Mouse (Mus musculus) duodenum, adult 2 months (tissue): Measurements from ENCODE around the gene Ppil6. TPM values are rescaled to one million over a fixed set of nuclear protein-coding genes. Genes with fewer than 3 reads are reported as not detected.

ENCODE experiments used
- polyA plus RNA-seq: library from polyadenylated mRNA; depleted of rRNA; stranded (reverse); fragments of >200 nt; gene quantifications from 2 replicates; pipeline ENCODE4 v1.2.3, GENCODE M21; 2012; ENCODE audit warnings: low replicate concordance; rRNA removed

The Ppil6 gene
- polyA plus RNA-seq: 0.32 TPM in 1 of 2 replicates, not detected in the other

DNA sequence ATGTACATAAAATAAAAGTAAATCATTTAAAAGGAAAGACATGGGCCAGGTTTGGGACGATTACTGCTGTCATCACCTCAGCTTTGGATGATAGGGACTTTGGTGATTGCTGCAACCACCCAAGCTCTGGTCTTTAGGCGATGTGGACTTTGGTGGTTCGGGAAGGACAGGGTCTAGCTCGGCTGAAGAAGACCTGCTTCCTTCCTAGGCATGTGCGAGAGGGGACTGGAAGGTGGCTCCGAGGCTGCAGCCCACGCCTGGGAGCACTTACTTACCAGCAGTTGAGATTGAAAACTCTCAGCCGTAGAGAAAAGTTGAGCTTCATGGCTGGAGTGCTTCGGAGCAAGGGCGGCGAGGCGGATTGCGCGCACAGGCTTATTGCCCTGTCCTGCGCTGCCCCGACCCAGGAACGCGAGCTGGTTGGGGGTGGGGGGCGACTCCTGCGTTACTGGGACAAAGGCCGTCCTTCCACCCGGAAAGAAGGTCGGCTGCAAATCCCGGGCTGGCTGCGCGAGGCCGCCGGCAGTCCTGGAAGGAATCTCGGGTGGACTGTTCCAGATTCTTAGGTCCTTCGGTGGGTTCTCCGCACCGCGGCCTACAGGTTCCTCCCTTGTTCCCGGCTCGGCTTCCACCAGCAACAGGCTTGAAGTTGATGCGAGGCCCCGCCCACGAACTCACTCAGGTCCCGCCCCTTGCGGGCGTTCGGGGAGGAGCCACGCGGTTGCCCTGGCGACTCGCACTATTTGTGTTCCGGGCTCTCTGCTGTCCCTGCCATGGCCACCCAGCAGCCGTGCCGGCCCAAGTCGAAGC, at the start of gene Ppil6, which contains the start of gene Smpd2:
Gene Ppil6, plus strand, starts transcription at position 732 of the 810 bp plus-strand sequence.
Gene Smpd2, minus strand, starts transcription at position 662 of the 810 bp plus-strand sequence.

DNA sequence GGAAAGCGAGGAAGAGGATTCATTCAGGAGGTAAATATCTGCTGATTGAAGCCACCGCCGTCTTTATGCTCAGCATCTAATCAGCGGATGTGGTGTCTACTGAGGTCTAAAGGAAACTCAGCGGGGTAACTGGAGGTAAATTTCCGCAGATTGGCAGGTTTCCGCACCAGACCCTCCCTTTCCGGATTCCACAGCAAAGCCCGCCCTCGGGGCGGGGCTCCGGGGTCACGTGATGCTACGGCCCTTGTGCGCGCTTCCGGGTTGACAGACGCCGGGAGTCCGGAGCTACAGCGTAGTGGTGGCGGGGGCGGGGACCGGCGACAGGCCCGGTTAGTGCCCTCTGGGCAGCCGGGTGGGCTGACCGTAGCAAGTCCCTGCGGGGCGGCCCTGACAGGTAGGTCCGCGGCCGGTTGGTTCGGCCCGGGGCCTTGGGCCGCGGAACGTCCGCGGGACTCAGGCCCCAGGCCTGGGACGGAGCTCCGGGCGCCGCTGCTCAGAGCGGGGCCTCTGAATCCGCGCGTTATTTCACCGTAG, 40.0 kb upstream of the Ppil6 start, which contains the start of gene Zbtb24:
Gene Zbtb24, plus strand, starts transcription at position 247 of the 534 bp plus-strand sequence.

DNA sequence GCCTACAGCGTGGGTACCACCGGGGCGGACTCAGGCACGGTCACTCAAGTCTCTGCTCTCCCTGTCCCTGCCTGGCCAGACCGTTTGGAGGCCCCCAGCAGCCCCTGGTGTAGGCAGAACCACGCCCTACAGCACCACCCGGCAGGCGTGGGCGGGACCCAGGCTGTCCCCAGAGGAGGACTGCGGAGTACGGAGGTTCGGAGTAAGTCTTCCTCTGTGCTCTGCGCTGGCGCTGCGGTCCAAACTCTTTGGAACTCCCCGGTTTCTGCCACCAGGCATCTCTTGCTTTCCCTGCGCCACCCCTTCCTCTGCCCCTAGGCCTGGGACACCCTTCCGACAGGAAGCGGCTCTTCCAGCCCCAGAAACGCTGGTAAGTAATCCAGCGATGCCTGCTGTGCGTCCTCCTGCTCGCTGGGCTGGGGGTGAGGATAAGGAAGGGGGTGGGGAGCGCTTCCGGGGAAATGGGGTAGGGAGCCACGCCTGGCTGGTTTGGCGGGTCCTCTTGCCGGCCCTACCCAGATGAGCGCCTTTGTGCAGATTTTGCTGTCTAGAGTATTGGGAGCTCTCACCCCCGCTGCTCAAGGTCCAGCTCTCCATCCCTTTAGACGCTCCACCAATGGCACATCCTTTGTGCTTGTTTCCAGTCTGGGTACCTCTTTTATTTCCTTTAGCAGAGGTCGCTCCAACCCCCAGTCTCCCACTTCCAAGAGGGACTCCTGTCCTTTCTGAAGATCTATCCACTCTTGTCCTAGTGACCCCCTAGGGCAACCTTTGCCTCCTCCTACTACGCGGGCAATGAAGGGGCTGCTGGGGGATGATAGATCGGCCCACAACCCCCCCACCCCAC, 13.8 kb upstream of the Ppil6 start, which contains the start of gene Mical1:
Gene Mical1, plus strand, starts transcription at position 144 of the 847 bp plus-strand sequence.

DNA sequence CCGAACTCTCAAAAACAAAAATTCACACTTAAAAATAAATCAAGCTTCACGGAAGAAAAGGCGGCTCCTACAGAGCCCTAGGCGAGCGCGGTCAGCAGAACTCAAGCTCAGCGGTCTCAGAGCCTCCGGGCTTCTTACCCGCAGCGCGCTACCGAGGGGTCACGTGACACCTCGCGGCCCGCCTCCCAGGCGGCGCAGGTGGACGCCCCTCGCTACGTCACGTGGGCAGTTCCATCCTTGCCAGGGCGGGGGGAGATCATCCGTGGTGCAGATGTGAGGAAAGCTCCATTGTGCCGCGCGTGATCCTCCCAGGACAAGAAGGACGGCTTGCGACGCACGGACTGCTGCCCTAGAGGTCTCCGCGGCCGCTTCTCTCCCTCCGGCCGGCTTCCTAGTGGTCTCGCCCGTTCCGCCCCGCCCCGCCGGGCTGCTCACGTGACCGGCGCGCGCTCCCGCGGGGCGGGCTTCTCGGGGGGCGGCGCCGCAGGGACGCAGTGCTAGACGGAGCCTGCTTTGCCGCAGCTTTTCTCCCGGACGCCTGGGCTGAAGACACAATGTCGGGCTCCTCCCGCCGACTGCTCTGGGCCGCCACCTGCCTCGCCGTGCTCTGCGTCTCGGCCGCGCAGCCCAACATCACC, 28.9 kb downstream of the Ppil6 start, which contains the start of gene Cd164:
Gene Cd164, plus strand, starts transcription at position 434 of the 638 bp plus-strand sequence.

Other genes starting within 250 kb of the Ppil6 start
- gene Fig4, start 187.2 kb upstream of the Ppil6 start, polyA plus RNA-seq: 3.2 and 4.5 TPM in 2 replicates
- not detected in 2 replicates for gene Ak9, start 186.5 kb upstream of the Ppil6 start, polyA plus RNA-seq
- gene Zbtb24, start 40.1 kb upstream of the Ppil6 start, polyA plus RNA-seq: 10.9 and 16.0 TPM in 2 replicates
- 118 and 198 TPM in 2 replicates for gene Mical1, start 14.1 kb upstream of the Ppil6 start, polyA plus RNA-seq
- 75.1 and 149 TPM in 2 replicates for gene Smpd2, start 70 bp upstream of the Ppil6 start, polyA plus RNA-seq
- 39.5 and 82.8 TPM in 2 replicates for gene Cd164, start 29.0 kb downstream of the Ppil6 start, polyA plus RNA-seq
- 0.48 TPM in 1 of 2 replicates, not detected in the other for gene Ccdc162, start 226.2 kb downstream of the Ppil6 start, polyA plus RNA-seq